Mouse (Mus musculus): ENCODE results near the gene Aldh3b2. TPM values are rescaled to one million over a fixed set of nuclear protein-coding genes. Genes with fewer than 3 reads are reported as not detected.

The Aldh3b2 gene
- polyA plus RNA-seq, 1 experiment = 6.9 TPM

Other genes with a start within 250 kb of the Aldh3b2 start
- gene Kmt5b, start 204.9 kb upstream of the Aldh3b2 start, polyA plus RNA-seq (2012; ENCODE audit: insufficient read depth, insufficient read length, missing spikeins) = 15.9 and 20.4 TPM in 2 replicates
- 6.9 and 11.2 TPM in 2 replicates for gene Chka, start 120.6 kb upstream of the Aldh3b2 start, polyA plus RNA-seq (2012; ENCODE audit: insufficient read depth, insufficient read length, missing spikeins)
- gene Tcirg1, start 65.2 kb upstream of the Aldh3b2 start, polyA plus RNA-seq (2012; ENCODE audit: insufficient read depth, insufficient read length, missing spikeins) = 5.3 and 7.7 TPM in 2 replicates
- gene Ndufs8, start 59.6 kb upstream of the Aldh3b2 start, polyA plus RNA-seq (2012; ENCODE audit: insufficient read depth, insufficient read length, missing spikeins) = 1,010 and 1,143 TPM in 2 replicates
- 1.8 and 2.2 TPM in 2 replicates for gene Aldh3b1, start 42.5 kb upstream of the Aldh3b2 start, polyA plus RNA-seq (2012; ENCODE audit: insufficient read depth, insufficient read length, missing spikeins)
- gene Unc93b1, start 37.1 kb upstream of the Aldh3b2 start, polyA plus RNA-seq (2012; ENCODE audit: insufficient read depth, insufficient read length, missing spikeins) = 25.3 and 25.4 TPM in 2 replicates
- gene Aldh3b3, start 13.7 kb upstream of the Aldh3b2 start, polyA plus RNA-seq (2012; ENCODE audit: insufficient read depth, insufficient read length, missing spikeins) = not detected in 2 replicates
- gene Acy3, start 14.2 kb downstream of the Aldh3b2 start, polyA plus RNA-seq (2012; ENCODE audit: insufficient read depth, insufficient read length, missing spikeins) = 33.3 and 40.6 TPM in 2 replicates
- gene Tbx10, start 20.4 kb downstream of the Aldh3b2 start, polyA plus RNA-seq (2012; ENCODE audit: insufficient read depth, insufficient read length, missing spikeins) = not detected in 2 replicates
- gene Nudt8, start 28.3 kb downstream of the Aldh3b2 start, polyA plus RNA-seq (2012; ENCODE audit: insufficient read depth, insufficient read length, missing spikeins) = 24.5 and 49.5 TPM in 2 replicates
- gene Gm49405, start 28.3 kb downstream of the Aldh3b2 start, polyA plus RNA-seq (2012; ENCODE audit: insufficient read depth, insufficient read length, missing spikeins) = not detected in 2 replicates
- gene Doc2g, start 31.0 kb downstream of the Aldh3b2 start, polyA plus RNA-seq (2012; ENCODE audit: insufficient read depth, insufficient read length, missing spikeins) = 1.1 and 1.8 TPM in 2 replicates
- 1,127 and 1,213 TPM in 2 replicates for gene Ndufv1, start 40.5 kb downstream of the Aldh3b2 start, polyA plus RNA-seq (2012; ENCODE audit: insufficient read depth, insufficient read length, missing spikeins)
- 362 and 451 TPM in 2 replicates for gene Gstp1, start 65.7 kb downstream of the Aldh3b2 start, polyA plus RNA-seq (2012; ENCODE audit: insufficient read depth, insufficient read length, missing spikeins)
- 14.8 and 26.0 TPM in 2 replicates for gene Gstp2, start 73.7 kb downstream of the Aldh3b2 start, polyA plus RNA-seq (2012; ENCODE audit: insufficient read depth, insufficient read length, missing spikeins)
- 2.3 and 4.2 TPM in 2 replicates for gene Gstp3, start 87.2 kb downstream of the Aldh3b2 start, polyA plus RNA-seq (2012; ENCODE audit: insufficient read depth, insufficient read length, missing spikeins)
- not detected in 2 replicates for gene Cabp2, start 109.2 kb downstream of the Aldh3b2 start, polyA plus RNA-seq (2012; ENCODE audit: insufficient read depth, insufficient read length, missing spikeins)
- 78.5 and 101 TPM in 2 replicates for gene Cdk2ap2, start 124.9 kb downstream of the Aldh3b2 start, polyA plus RNA-seq (2012; ENCODE audit: insufficient read depth, insufficient read length, missing spikeins)
- gene Pitpnm1, start 127.7 kb downstream of the Aldh3b2 start, polyA plus RNA-seq (2012; ENCODE audit: insufficient read depth, insufficient read length, missing spikeins) = 14.8 and 17.2 TPM in 2 replicates
- gene Aip, start 153.5 kb downstream of the Aldh3b2 start, polyA plus RNA-seq (2012; ENCODE audit: insufficient read depth, insufficient read length, missing spikeins) = 62.7 and 65.2 TPM in 2 replicates
- not detected in 2 replicates for gene Gpr152, start 167.5 kb downstream of the Aldh3b2 start, polyA plus RNA-seq (2012; ENCODE audit: insufficient read depth, insufficient read length, missing spikeins)
- gene Cabp4, start 171.7 kb downstream of the Aldh3b2 start, polyA plus RNA-seq (2012; ENCODE audit: insufficient read depth, insufficient read length, missing spikeins) = not detected in 2 replicates
- 103 and 112 TPM in 2 replicates for gene Coro1b, start 176.3 kb downstream of the Aldh3b2 start, polyA plus RNA-seq (2012; ENCODE audit: insufficient read depth, insufficient read length, missing spikeins)
- gene Ptprcap, start 181.3 kb downstream of the Aldh3b2 start, polyA plus RNA-seq (2012; ENCODE audit: insufficient read depth, insufficient read length, missing spikeins) = 1.3 and 3.3 TPM in 2 replicates
- gene Rps6kb2, start 191.0 kb downstream of the Aldh3b2 start, polyA plus RNA-seq (2012; ENCODE audit: insufficient read depth, insufficient read length, missing spikeins) = 17.2 and 17.7 TPM in 2 replicates
- 2.1 and 3.1 TPM in 2 replicates for gene Carns1, start 203.2 kb downstream of the Aldh3b2 start, polyA plus RNA-seq (2012; ENCODE audit: insufficient read depth, insufficient read length, missing spikeins)
- 0.83 TPM in 1 of 2 replicates, not detected in the other for gene Tbc1d10c, start 219.0 kb downstream of the Aldh3b2 start, polyA plus RNA-seq (2012; ENCODE audit: insufficient read depth, insufficient read length, missing spikeins)
- 265 and 309 TPM in 2 replicates for gene Ppp1ca, start 219.7 kb downstream of the Aldh3b2 start, polyA plus RNA-seq (2012; ENCODE audit: insufficient read depth, insufficient read length, missing spikeins)
- 4.4 and 7.6 TPM in 2 replicates for gene Rad9a, start 229.3 kb downstream of the Aldh3b2 start, polyA plus RNA-seq (2012; ENCODE audit: insufficient read depth, insufficient read length, missing spikeins)
- gene Clcf1, start 241.9 kb downstream of the Aldh3b2 start, polyA plus RNA-seq (2012; ENCODE audit: insufficient read depth, insufficient read length, missing spikeins) = not detected in 2 replicates
- not detected in 2 replicates for gene AC109138.7, start 242.0 kb downstream of the Aldh3b2 start, polyA plus RNA-seq (2012; ENCODE audit: insufficient read depth, insufficient read length, missing spikeins)